Mouse (Mus musculus): ENCODE data around the gene Arf6. TPM values are rescaled to one million over a fixed set of nuclear protein-coding genes. Genes with fewer than 3 reads are reported as not detected.
A peak's percentile ranks its signal among the peaks of the same experiment; 100 is the strongest.

Arf6 gene
- polyA plus RNA-seq, 1 experiment from 2014 or later, result 49.9 TPM

- Histone ChIP-seq H3K4me2 (ENCODE audit: low read length) (no peak overlapping the region), H3K9ac (ENCODE audit: low read length) (no peak overlapping the region), H3K27me3 (ENCODE audit: control insufficient read depth, insufficient read depth, low read length) (no peaks in the 10 kb centered on the region), H3K9me3 (ENCODE audit: control insufficient read depth, low read length) (no peaks in the 10 kb centered on the region), H3K4me3 (ENCODE audit: control insufficient read depth in 1 of 2, insufficient read depth in 1 of 2, low read depth in 1 of 2, low read length in 2 of 2) (no peak overlapping the region), H3K27ac (replicated peaks in 1 of 2; ENCODE audit: control insufficient read depth in 1 of 2, insufficient read depth in 1 of 2, low read depth in 2 of 2, low read length in 2 of 2) (no peak overlapping the region), H3K36me3 (ENCODE audit: control insufficient read depth, insufficient read depth, low read length) (no peaks in the 10 kb centered on the region), H3K4me1 (ENCODE audit: control insufficient read depth in 2 of 2, insufficient read depth in 2 of 2, low read length in 2 of 2) (no peaks in the 10 kb centered on the region)
- ATAC-seq (ENCODE audit: insufficient number of reproducible peaks, insufficient read depth, low FRiP score, low read depth), result no peak
- WGBS, result 70% methylated on average over 7 of the region's 7 CpGs
These were observed 44.8 kb downstream of the Arf6 start for GRCm38 (mm10) chr12:69416793-69417192.

DNA sequence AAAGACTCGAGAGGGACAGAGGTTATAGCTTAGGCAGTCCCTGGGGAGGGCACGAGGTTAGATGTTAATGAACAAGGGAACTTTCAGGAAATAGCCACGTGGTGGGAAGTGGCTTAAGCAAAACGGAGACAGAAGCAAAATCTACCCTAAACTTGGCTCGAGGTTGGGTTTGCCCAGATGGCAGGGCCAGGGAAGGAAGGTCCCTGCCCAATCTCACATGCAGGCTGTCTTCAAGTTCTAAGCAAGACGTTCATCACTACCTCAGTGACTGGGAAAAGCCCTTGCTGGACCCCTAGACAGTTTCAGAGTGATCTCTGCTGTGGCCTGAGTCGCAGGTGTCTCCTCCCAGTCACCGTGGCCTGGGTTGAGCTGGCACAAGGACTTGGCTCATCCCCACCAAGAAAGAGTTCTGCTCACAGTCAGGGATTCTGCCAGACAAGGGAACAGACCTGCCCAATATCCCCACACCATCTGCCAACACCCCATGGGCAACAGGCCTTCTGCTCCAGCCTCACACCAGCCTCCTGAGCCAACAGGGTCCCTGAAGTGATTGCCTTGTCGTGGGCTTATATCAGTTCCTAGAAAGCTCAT, 45.8 kb downstream of the Arf6 start:
- Histone ChIP-seq H3K4me1 (ENCODE audit: control insufficient read depth in 2 of 2, insufficient read depth in 2 of 2, low read length in 2 of 2) (peaks cover 0 to under 1% of the 10 kb centered on the region in 2 experiments; a peak in 1 of 4 replicates), H3K27me3 (ENCODE audit: control insufficient read depth, insufficient read depth, low read length) (no peaks in the 10 kb centered on the region), H3K36me3 (ENCODE audit: control insufficient read depth, insufficient read depth, low read length) (no peaks in the 10 kb centered on the region), H3K9me3 (ENCODE audit: control insufficient read depth, low read length) (no peaks in the 10 kb centered on the region), H3K4me3 (ENCODE audit: control insufficient read depth in 1 of 2, insufficient read depth in 1 of 2, low read depth in 1 of 2, low read length in 2 of 2) (no peak overlapping the region), H3K9ac (ENCODE audit: low read length) (no peak overlapping the region), H3K27ac (replicated peaks in 1 of 2; ENCODE audit: control insufficient read depth in 1 of 2, insufficient read depth in 1 of 2, low read depth in 2 of 2, low read length in 2 of 2) (no peak overlapping the region), H3K4me2 (ENCODE audit: low read length) (no peak overlapping the region)
- WGBS, result 59% methylated on average over 9 of the region's 9 CpGs
- ATAC-seq (ENCODE audit: insufficient number of reproducible peaks, insufficient read depth, low FRiP score, low read depth), result no peak

DNA sequence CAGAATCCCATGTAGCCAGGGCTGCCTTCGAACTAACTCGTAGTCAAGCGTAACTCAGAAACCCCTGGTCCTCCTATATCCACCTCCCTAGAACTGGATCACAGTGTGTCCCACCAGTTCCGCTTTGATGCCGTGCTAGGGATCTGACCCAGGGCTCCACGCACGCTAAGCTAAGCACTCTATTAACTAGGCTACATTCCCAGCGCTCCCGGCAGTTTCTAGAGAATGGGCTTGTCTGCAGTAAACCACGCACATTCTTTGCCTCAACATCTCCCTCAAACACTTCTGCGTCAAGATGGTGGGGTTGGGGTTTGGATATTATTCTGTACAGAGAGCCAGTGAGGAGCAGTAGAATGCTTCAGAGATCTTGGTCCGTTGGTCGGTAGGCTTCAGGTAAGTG, 46.7 kb downstream of the Arf6 start:
- WGBS, result 87% methylated on average over 13 of the region's 13 CpGs
- no peak overlapping the region for H3K4me3 ChIP-seq (ENCODE audit: control insufficient read depth in 1 of 2, insufficient read depth in 1 of 2, low read depth in 1 of 2, low read length in 2 of 2)
- H3K9ac ChIP-seq (ENCODE audit: low read length), result no peak overlapping the region
- peaks cover 4 to 5% of the 10 kb centered on the region in 2 experiments; a peak in 3 of 4 replicates for H3K4me1 ChIP-seq (ENCODE audit: control insufficient read depth in 2 of 2, insufficient read depth in 2 of 2, low read length in 2 of 2)
- H3K27me3 ChIP-seq (ENCODE audit: control insufficient read depth, insufficient read depth, low read length), result no peaks in the 10 kb centered on the region
- no peak for ATAC-seq (ENCODE audit: insufficient number of reproducible peaks, insufficient read depth, low FRiP score, low read depth)
- no peak overlapping the region for H3K27ac ChIP-seq (replicated peaks in 1 of 2; ENCODE audit: control insufficient read depth in 1 of 2, insufficient read depth in 1 of 2, low read depth in 2 of 2, low read length in 2 of 2)
- H3K9me3 ChIP-seq (ENCODE audit: control insufficient read depth, low read length), result no peaks in the 10 kb centered on the region
- H3K36me3 ChIP-seq (ENCODE audit: control insufficient read depth, insufficient read depth, low read length), result no peaks in the 10 kb centered on the region
- H3K4me2 ChIP-seq (ENCODE audit: low read length), result no peak overlapping the region

DNA sequence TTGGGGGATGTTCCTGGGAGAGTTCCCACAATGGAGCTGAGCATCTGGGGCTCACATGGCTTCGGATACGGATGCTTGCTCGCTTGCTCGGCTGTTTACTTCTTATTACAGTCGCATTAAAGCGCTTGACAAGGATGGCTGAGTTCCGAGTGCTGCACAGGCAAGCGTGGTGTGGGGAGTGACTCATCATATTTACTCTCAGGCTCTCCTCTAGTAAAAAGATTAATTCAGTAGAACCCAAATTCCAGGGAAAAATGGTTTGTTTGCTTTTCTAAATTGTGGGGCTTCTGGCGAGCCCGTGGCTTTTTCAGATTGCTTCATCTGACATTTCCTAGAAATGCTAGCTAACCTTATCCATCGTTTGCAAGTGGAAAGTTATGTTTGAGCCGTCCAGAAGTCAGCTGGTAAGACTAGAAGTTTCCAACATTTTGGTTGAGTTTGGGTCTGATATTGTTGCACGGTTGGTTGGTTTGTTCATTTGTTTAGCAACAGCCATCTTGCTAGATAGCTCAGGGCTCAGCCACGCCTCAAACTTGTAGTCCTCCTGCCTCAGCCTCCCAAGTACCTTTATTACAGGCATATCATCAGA, 47.2 kb downstream of the Arf6 start:
- no peak overlapping the region for H3K9ac ChIP-seq (ENCODE audit: low read length)
- peaks cover 4 to 5% of the 10 kb centered on the region in 2 experiments; a peak in 3 of 4 replicates for H3K4me1 ChIP-seq (ENCODE audit: control insufficient read depth in 2 of 2, insufficient read depth in 2 of 2, low read length in 2 of 2)
- WGBS, result 84% methylated on average over 14 of the region's 14 CpGs
- H3K27me3 ChIP-seq (ENCODE audit: control insufficient read depth, insufficient read depth, low read length), result no peaks in the 10 kb centered on the region
- no peak overlapping the region for H3K4me2 ChIP-seq (ENCODE audit: low read length)
- H3K36me3 ChIP-seq (ENCODE audit: control insufficient read depth, insufficient read depth, low read length), result no peaks in the 10 kb centered on the region
- no peaks in the 10 kb centered on the region for H3K9me3 ChIP-seq (ENCODE audit: control insufficient read depth, low read length)
- H3K4me3 ChIP-seq (ENCODE audit: control insufficient read depth in 1 of 2, insufficient read depth in 1 of 2, low read depth in 1 of 2, low read length in 2 of 2), result no peak overlapping the region
- ATAC-seq (ENCODE audit: insufficient number of reproducible peaks, insufficient read depth, low FRiP score, low read depth), result no peak
- no peak overlapping the region for H3K27ac ChIP-seq (replicated peaks in 1 of 2; ENCODE audit: control insufficient read depth in 1 of 2, insufficient read depth in 1 of 2, low read depth in 2 of 2, low read length in 2 of 2)

GRCm38 (mm10) chr12:69419606-69420005, 47.7 kb downstream of the Arf6 start:
- no peak for ATAC-seq (ENCODE audit: insufficient number of reproducible peaks, insufficient read depth, low FRiP score, low read depth)
- no peaks in the 10 kb centered on the region for H3K27me3 ChIP-seq (ENCODE audit: control insufficient read depth, insufficient read depth, low read length)
- H3K36me3 ChIP-seq (ENCODE audit: control insufficient read depth, insufficient read depth, low read length), result no peaks in the 10 kb centered on the region
- H3K9me3 ChIP-seq (ENCODE audit: control insufficient read depth, low read length), result no peaks in the 10 kb centered on the region
- no peak overlapping the region for H3K4me3 ChIP-seq (ENCODE audit: control insufficient read depth in 1 of 2, insufficient read depth in 1 of 2, low read depth in 1 of 2, low read length in 2 of 2)
- H3K9ac ChIP-seq (ENCODE audit: low read length), result no peak overlapping the region
- peaks cover 7 to 8% of the 10 kb centered on the region in 2 experiments; a peak in 3 of 4 replicates for H3K4me1 ChIP-seq (ENCODE audit: control insufficient read depth in 2 of 2, insufficient read depth in 2 of 2, low read length in 2 of 2)
- 80% methylated on average over 4 of the region's 4 CpGs for WGBS
- no peak overlapping the region for H3K27ac ChIP-seq (replicated peaks in 1 of 2; ENCODE audit: control insufficient read depth in 1 of 2, insufficient read depth in 1 of 2, low read depth in 2 of 2, low read length in 2 of 2)
- H3K4me2 ChIP-seq (ENCODE audit: low read length), result no peak overlapping the region

DNA sequence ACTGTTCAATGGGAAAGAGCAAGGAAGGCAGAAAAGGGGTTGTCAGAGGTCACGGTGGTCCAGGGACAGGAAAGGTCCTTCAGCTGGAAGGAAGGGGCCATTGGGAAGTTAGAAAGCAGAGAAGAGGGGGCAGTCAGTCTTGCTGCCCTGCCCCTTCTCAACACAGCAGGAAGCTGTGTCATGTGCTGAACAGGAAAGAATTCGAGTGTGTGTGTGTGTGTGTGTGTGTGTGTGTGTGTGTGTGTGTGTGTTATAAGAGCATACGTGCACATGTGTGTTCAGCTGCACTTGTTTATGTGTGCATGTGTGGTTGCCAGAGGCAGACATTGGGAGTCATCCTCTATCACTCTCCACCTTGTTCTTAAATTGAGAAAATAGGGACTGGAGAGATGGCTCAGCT, 48.8 kb downstream of the Arf6 start:
- 54% methylated on average over 3 of the region's 3 CpGs for WGBS
- Histone ChIP-seq H3K9ac (ENCODE audit: low read length) (no peak overlapping the region), H3K27ac (replicated peaks in 1 of 2; ENCODE audit: control insufficient read depth in 1 of 2, insufficient read depth in 1 of 2, low read depth in 2 of 2, low read length in 2 of 2) (no peak overlapping the region), H3K9me3 (ENCODE audit: control insufficient read depth, low read length) (no peaks in the 10 kb centered on the region), H3K4me3 (ENCODE audit: control insufficient read depth in 1 of 2, insufficient read depth in 1 of 2, low read depth in 1 of 2, low read length in 2 of 2) (no peak overlapping the region), H3K4me1 (ENCODE audit: control insufficient read depth in 2 of 2, insufficient read depth in 2 of 2, low read length in 2 of 2) (peaks cover 7 to 12% of the 10 kb centered on the region in 2 experiments; a peak in 3 of 4 replicates), H3K27me3 (ENCODE audit: control insufficient read depth, insufficient read depth, low read length) (no peaks in the 10 kb centered on the region), H3K4me2 (ENCODE audit: low read length) (no peak overlapping the region), H3K36me3 (ENCODE audit: control insufficient read depth, insufficient read depth, low read length) (no peaks in the 10 kb centered on the region)
- no peak for ATAC-seq (ENCODE audit: insufficient number of reproducible peaks, insufficient read depth, low FRiP score, low read depth)

DNA sequence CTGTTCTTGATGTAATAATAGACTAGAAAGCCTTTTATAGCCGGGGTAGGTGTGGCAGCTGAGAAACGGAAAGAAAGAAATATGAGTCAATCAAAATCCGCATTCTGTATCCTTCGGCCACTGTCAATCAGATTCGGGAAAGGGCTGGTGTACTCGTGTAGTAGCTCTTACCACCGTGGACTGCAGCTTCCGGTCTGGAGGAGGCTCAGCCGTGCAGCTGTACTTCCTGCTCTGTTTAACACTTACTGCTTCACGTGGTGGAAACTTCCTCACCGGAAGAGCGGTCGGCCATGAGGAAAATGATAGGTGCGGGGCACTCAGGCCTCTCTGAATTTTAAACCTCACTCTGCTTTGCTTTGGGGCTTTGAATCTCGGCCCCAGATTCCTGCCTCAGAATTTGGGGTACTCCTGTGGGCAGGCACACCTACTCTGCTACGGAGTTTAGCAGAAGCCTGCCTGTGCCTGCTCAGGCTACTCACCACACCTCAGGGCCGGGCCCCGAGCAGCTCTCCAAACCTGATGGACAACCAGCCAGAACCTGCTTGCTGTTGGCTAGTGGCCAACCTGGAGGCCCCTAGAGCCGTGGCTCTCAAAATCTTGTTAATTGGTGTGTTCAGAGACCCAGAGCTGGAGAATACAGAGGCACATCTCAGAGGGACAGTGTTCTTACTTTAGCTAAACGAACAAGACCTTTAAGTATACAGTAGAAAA, 51.0 kb downstream of the Arf6 start:
- ATAC-seq (ENCODE audit: insufficient number of reproducible peaks, insufficient read depth, low FRiP score, low read depth), result no peak
- 63% methylated on average over 20 of the region's 20 CpGs for WGBS
- Histone ChIP-seq H3K4me1 (ENCODE audit: control insufficient read depth in 2 of 2, insufficient read depth in 2 of 2, low read length in 2 of 2) (peaks cover 7 to 12% of the 10 kb centered on the region in 2 experiments; a peak in 3 of 4 replicates), H3K4me3 (ENCODE audit: control insufficient read depth in 1 of 2, insufficient read depth in 1 of 2, low read depth in 1 of 2, low read length in 2 of 2) (no peak overlapping the region), H3K9me3 (ENCODE audit: control insufficient read depth, low read length) (no peaks in the 10 kb centered on the region), H3K36me3 (ENCODE audit: control insufficient read depth, insufficient read depth, low read length) (no peaks in the 10 kb centered on the region), H3K4me2 (ENCODE audit: low read length) (no peak overlapping the region), H3K27ac (replicated peaks in 1 of 2; ENCODE audit: control insufficient read depth in 1 of 2, insufficient read depth in 1 of 2, low read depth in 2 of 2, low read length in 2 of 2) (0 out of 4 replicates have a peak overlapping the region, but pooled peaks of 1 of the 2 experiments have one; percentile 24), H3K27me3 (ENCODE audit: control insufficient read depth, insufficient read depth, low read length) (no peaks in the 10 kb centered on the region), H3K9ac (ENCODE audit: low read length) (no peak overlapping the region)

Measured in heart, embryonic 14.5 days (tissue).